Mouse (Mus musculus): ENCODE measurements around the gene Rxfp4. TPM values are rescaled to one million over a fixed set of nuclear protein-coding genes. Genes with fewer than 3 reads are reported as not detected.

Rxfp4 gene
- polyA plus RNA-seq, 1 experiment from 2014 or later, result not detected

DNA sequence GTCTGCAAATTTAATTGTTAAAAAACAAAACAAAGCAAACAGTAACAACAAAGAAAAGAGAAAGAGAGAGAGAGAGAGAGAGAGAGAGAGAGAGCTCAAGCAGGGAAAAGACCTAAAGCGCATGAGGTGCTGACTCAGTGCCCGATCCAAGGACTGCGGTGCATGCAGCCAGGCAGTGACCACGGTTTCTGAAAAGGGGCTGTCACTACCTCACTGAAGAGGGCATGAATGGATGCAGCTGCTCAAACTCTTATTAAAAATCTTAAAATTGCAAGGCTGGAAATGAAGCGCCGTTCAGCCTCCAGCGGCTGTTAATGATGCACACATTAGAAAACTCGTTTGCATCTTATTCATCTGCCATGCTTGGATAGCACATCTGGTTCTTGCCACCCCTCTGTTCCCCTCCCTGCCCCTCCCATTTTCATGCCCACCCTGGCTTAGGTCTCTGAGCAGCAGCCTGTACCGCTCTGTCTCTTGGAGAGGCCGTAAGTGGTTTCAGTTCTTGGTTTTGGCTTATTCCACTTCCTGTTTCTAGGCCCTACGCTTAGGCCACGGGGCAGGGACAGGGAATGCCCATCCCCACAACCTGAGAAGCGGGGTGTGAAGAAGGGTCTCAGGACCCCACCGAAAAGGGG lies 5.0 kb downstream of the Rxfp4 start:
- H3K9ac ChIP-seq (ENCODE audit: low read length), result no peak overlapping the region
- H3K27me3 ChIP-seq (replicated peaks; ENCODE audit: control insufficient read depth, insufficient read depth, low read length), result no peaks in the 10 kb centered on the region
- H3K4me2 ChIP-seq (ENCODE audit: low read length), result no peak overlapping the region
- no peaks in the 10 kb centered on the region for H3K9me3 ChIP-seq (replicated peaks; ENCODE audit: control insufficient read depth, low read length)
- no peak overlapping the region for H3K4me3 ChIP-seq (ENCODE audit: low read depth, low read length)
- 0 out of 2 replicates have a peak overlapping the region, but pooled peaks have one; percentile 27 for H3K27ac ChIP-seq (ENCODE audit: low read depth, low read length)
- 81% methylated on average over 14 of the region's 14 CpGs for WGBS
- peaks cover 62% of the 10 kb centered on the region for H3K36me3 ChIP-seq (ENCODE audit: control insufficient read depth, insufficient read depth, low read length)
- ATAC-seq (peak; percentile 35; the same call in 1 of the 2 replicates), DNase-seq (ENCODE audit: low spot score) (no peak)
- H3K4me1 ChIP-seq (ENCODE audit: control insufficient read depth, insufficient read depth, low read length), result no peaks in the 10 kb centered on the region

DNA sequence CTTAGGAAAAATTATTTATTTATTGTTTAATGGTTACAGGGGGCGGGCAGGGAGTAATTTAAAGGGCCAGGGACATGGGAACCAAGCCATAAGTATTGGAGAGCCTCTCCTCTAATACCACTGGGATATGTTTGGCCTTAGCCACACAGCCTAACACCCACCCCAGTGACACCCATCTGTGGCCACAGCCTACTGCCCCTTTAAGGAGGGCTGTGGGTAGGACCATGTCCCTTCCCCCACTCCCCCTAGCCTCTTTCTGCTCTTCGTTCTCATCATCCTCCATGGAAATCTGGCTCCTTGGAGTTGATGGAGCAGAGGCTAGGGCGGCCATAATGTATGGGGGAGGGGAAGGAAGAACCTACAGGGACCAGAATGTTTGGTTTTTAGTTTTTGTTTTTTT lies 5.9 kb downstream of the Rxfp4 start:
- Histone ChIP-seq H3K9me3 (replicated peaks; ENCODE audit: control insufficient read depth, low read length) (no peaks in the 10 kb centered on the region), H3K27me3 (replicated peaks; ENCODE audit: control insufficient read depth, insufficient read depth, low read length) (no peaks in the 10 kb centered on the region), H3K9ac (ENCODE audit: low read length) (no peak overlapping the region), H3K27ac (ENCODE audit: low read depth, low read length) (no peak overlapping the region), H3K4me1 (ENCODE audit: control insufficient read depth, insufficient read depth, low read length) (no peaks in the 10 kb centered on the region), H3K4me2 (ENCODE audit: low read length) (no peak overlapping the region), H3K4me3 (ENCODE audit: low read depth, low read length) (no peak overlapping the region), H3K36me3 (ENCODE audit: control insufficient read depth, insufficient read depth, low read length) (peaks cover 70% of the 10 kb centered on the region)
- ATAC-seq (no peak), DNase-seq (ENCODE audit: low spot score) (no peak)
- 86% methylated on average over 3 of the region's 3 CpGs for WGBS

DNA sequence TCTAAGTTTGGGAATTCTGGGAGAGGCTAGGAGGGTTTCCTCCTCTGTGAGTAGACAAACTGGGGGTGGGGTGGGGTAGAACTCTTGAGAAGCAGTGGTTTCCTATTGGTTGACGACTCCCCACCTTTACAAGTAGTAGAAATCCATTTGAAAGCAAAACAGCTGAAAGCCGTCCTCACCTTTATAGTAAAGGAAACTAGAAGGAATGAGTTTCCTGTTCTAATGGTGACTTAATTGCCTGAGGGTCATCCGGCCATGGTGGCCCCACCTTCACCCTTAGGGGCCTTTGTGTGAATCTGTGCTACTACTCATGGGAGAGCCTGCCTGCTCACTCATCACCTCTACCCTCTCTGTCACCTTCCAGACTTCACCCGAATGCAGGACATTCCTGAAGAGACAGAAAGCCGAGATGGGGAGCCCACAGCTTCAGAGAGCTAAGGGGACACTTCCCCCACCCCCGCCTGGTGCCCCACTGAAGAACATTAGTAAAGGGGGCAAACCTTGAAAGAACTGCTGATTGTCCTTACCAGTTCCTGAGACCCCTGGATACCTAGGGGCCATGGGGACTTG lies 6.4 kb downstream of the Rxfp4 start:
- Histone ChIP-seq H3K4me1 (ENCODE audit: control insufficient read depth, insufficient read depth, low read length) (no peaks in the 10 kb centered on the region), H3K4me3 (ENCODE audit: low read depth, low read length) (no peak overlapping the region), H3K4me2 (ENCODE audit: low read length) (no peak overlapping the region), H3K9ac (ENCODE audit: low read length) (no peak overlapping the region), H3K27me3 (replicated peaks; ENCODE audit: control insufficient read depth, insufficient read depth, low read length) (no peaks in the 10 kb centered on the region), H3K9me3 (replicated peaks; ENCODE audit: control insufficient read depth, low read length) (no peaks in the 10 kb centered on the region), H3K36me3 (ENCODE audit: control insufficient read depth, insufficient read depth, low read length) (peaks cover 76% of the 10 kb centered on the region), H3K27ac (ENCODE audit: low read depth, low read length) (no peak overlapping the region)
- no peak for ATAC-seq
- 91% methylated on average over 6 of the region's 6 CpGs for WGBS
- no peak for DNase-seq (ENCODE audit: low spot score)

DNA sequence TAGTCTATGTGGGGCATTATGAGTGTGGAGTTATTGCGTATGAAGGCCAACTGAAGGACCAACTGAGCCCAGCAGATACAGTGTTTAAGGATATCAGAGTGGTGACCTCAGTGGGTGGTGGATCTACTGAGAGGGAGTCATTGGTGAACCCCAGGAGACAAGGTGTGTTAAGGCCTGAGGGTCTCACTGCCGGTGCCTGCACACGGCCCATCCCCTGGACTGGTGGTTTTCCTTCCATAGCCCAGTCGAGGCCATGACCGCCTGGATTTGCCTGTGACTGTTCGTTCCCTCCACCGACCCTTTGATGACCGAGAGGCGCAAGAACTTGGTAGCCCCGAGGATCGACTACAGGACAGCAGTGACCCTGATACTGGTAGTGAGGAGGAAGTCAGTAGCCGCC lies 7.0 kb downstream of the Rxfp4 start:
- peaks cover 82% of the 10 kb centered on the region for H3K36me3 ChIP-seq (ENCODE audit: control insufficient read depth, insufficient read depth, low read length)
- 95% methylated on average over 12 of the region's 12 CpGs for WGBS
- H3K4me1 ChIP-seq (ENCODE audit: control insufficient read depth, insufficient read depth, low read length), result no peaks in the 10 kb centered on the region
- no peak overlapping the region for H3K9ac ChIP-seq (ENCODE audit: low read length)
- H3K27ac ChIP-seq (ENCODE audit: low read depth, low read length), result no peak overlapping the region
- ATAC-seq (no peak), DNase-seq (ENCODE audit: low spot score) (no peak)
- no peaks in the 10 kb centered on the region for H3K27me3 ChIP-seq (replicated peaks; ENCODE audit: control insufficient read depth, insufficient read depth, low read length)
- no peaks in the 10 kb centered on the region for H3K9me3 ChIP-seq (replicated peaks; ENCODE audit: control insufficient read depth, low read length)
- H3K4me2 ChIP-seq (ENCODE audit: low read length), result no peak overlapping the region
- H3K4me3 ChIP-seq (ENCODE audit: low read depth, low read length), result no peak overlapping the region

DNA sequence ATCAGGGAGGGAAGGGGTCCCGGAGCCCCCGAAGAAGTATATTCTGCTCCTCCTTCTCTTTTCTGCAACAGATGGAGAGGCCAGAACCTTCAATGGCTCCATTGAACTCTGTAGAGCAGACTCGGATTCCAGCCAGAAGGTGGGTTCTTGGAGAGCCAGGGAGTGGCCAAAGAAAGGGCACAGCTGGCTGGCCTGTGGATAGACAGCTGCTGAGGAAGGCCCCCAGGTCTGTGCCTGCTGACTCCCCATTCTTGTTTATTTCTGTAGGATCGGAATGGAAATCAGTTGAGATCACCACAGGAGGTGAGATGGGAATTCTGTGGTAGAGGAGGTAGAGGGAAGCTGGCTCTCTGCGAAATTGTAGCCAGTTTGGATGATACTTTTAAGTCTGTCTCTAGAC lies 9.9 kb downstream of the Rxfp4 start:
- H3K27ac ChIP-seq (ENCODE audit: low read depth, low read length), result no peak overlapping the region
- no peak overlapping the region for H3K9ac ChIP-seq (ENCODE audit: low read length)
- ATAC-seq (no peak), DNase-seq (ENCODE audit: low spot score) (no peak)
- H3K9me3 ChIP-seq (replicated peaks; ENCODE audit: control insufficient read depth, low read length), result no peaks in the 10 kb centered on the region
- no peaks in the 10 kb centered on the region for H3K27me3 ChIP-seq (replicated peaks; ENCODE audit: control insufficient read depth, insufficient read depth, low read length)
- H3K4me2 ChIP-seq (ENCODE audit: low read length), result no peak overlapping the region
- no peaks in the 10 kb centered on the region for H3K4me1 ChIP-seq (ENCODE audit: control insufficient read depth, insufficient read depth, low read length)
- no peak overlapping the region for H3K4me3 ChIP-seq (ENCODE audit: low read depth, low read length)
- 86% methylated on average over 5 of the region's 5 CpGs for WGBS
- peaks cover 99% of the 10 kb centered on the region for H3K36me3 ChIP-seq (ENCODE audit: control insufficient read depth, insufficient read depth, low read length)

DNA sequence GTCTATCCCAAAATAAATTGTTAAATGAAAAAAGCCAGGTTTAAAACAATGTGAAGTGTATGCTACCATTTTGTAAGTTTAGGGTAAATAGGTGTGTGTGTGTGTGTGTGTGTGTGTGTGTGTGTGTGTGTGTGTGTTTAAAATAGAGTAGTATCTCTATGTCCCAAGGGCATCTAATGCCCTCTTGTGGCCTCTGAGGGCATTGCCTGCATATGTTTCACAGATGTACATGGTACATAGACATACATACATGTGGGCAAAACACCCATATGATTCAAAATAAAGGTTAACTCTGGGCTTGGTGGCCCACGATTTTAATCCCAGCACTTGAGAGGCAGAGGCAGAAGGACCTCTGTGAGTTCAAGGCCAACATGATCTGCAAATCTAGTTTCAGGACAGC lies 12.3 kb downstream of the Rxfp4 start:
- Histone ChIP-seq H3K4me1 (ENCODE audit: control insufficient read depth, insufficient read depth, low read length) (no peaks in the 10 kb centered on the region), H3K27ac (ENCODE audit: low read depth, low read length) (no peak overlapping the region), H3K27me3 (replicated peaks; ENCODE audit: control insufficient read depth, insufficient read depth, low read length) (no peaks in the 10 kb centered on the region), H3K9me3 (replicated peaks; ENCODE audit: control insufficient read depth, low read length) (no peaks in the 10 kb centered on the region), H3K9ac (ENCODE audit: low read length) (no peak overlapping the region), H3K4me2 (ENCODE audit: low read length) (no peak overlapping the region), H3K4me3 (ENCODE audit: low read depth, low read length) (no peak overlapping the region), H3K36me3 (ENCODE audit: control insufficient read depth, insufficient read depth, low read length) (peaks cover 98% of the 10 kb centered on the region)
- peak; percentile 46; the same call in 1 of the 2 replicates for ATAC-seq
- DNase-seq (ENCODE audit: low spot score), result peak; percentile 79
- WGBS, result 94% methylated on average over 1 of the region's 1 CpGs

GRCm38 (mm10) chr3:88639239-88639638 lies 13.7 kb downstream of the Rxfp4 start:
- Histone ChIP-seq H3K4me1 (ENCODE audit: control insufficient read depth, insufficient read depth, low read length) (no peaks in the 10 kb centered on the region), H3K9ac (ENCODE audit: low read length) (no peak overlapping the region), H3K4me3 (ENCODE audit: low read depth, low read length) (no peak overlapping the region), H3K27me3 (replicated peaks; ENCODE audit: control insufficient read depth, insufficient read depth, low read length) (no peaks in the 10 kb centered on the region), H3K36me3 (ENCODE audit: control insufficient read depth, insufficient read depth, low read length) (peaks cover 98% of the 10 kb centered on the region), H3K9me3 (replicated peaks; ENCODE audit: control insufficient read depth, low read length) (no peaks in the 10 kb centered on the region), H3K27ac (ENCODE audit: low read depth, low read length) (no peak overlapping the region), H3K4me2 (ENCODE audit: low read length) (no peak overlapping the region)
- ATAC-seq (no peak), DNase-seq (ENCODE audit: low spot score) (no peak)
- WGBS, result 95% methylated on average over 12 of the region's 12 CpGs

DNA sequence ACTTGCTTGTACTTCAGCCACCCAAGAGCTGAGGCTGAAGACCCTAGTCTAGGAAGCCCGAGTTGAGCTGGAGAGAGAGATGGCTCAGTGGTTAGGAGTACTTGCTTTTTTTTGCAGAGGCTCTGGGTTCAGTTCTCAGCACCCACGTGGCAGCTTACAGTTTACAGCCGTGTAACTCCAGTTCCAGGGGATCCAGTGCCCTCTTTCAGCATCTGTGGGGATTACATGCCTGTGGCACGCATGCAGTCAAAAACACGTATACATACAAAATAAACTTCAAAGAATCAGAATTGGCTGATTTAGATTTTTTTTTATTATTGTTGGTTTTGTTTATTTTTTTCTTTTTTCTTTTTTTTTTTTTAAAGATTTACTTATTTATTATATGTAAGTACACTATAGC lies 15.8 kb downstream of the Rxfp4 start:
- H3K27me3 ChIP-seq (replicated peaks; ENCODE audit: control insufficient read depth, insufficient read depth, low read length), result no peaks in the 10 kb centered on the region
- no peak overlapping the region for H3K4me3 ChIP-seq (ENCODE audit: low read depth, low read length)
- no peak overlapping the region for H3K4me2 ChIP-seq (ENCODE audit: low read length)
- ATAC-seq (no peak), DNase-seq (ENCODE audit: low spot score) (no peak)
- no peaks in the 10 kb centered on the region for H3K4me1 ChIP-seq (ENCODE audit: control insufficient read depth, insufficient read depth, low read length)
- H3K9ac ChIP-seq (ENCODE audit: low read length), result no peak overlapping the region
- no peaks in the 10 kb centered on the region for H3K9me3 ChIP-seq (replicated peaks; ENCODE audit: control insufficient read depth, low read length)
- H3K36me3 ChIP-seq (ENCODE audit: control insufficient read depth, insufficient read depth, low read length), result peaks cover 98% of the 10 kb centered on the region
- no peak overlapping the region for H3K27ac ChIP-seq (ENCODE audit: low read depth, low read length)
- WGBS, result 98% methylated on average over 5 of the region's 5 CpGs

DNA sequence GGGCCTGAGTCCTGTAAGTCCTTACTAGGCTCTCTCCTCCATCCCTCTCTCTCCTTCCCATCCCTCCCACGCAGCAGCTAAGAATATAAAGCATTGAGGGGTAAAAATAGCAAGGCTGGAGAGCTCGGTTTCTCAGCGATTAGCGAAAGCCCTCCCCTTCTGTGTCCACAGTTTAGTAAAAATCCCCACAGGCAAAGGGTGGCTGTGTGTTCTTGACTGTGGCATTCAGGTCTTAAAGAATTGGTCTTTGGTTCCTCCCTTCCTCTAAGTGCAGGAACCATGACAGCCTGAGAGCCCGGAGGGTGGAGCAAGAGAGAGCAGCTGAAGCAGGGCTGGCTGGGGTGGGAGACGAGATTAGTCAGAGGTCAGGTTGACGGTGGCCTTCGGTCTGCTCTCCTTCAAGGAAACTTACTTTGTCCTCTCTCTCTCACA lies 16.4 kb downstream of the Rxfp4 start:
- Histone ChIP-seq H3K27me3 (replicated peaks; ENCODE audit: control insufficient read depth, insufficient read depth, low read length) (no peaks in the 10 kb centered on the region), H3K4me1 (ENCODE audit: control insufficient read depth, insufficient read depth, low read length) (no peaks in the 10 kb centered on the region), H3K27ac (ENCODE audit: low read depth, low read length) (no peak overlapping the region), H3K4me3 (ENCODE audit: low read depth, low read length) (no peak overlapping the region), H3K9ac (ENCODE audit: low read length) (no peak overlapping the region), H3K4me2 (ENCODE audit: low read length) (no peak overlapping the region), H3K36me3 (ENCODE audit: control insufficient read depth, insufficient read depth, low read length) (peaks cover 98% of the 10 kb centered on the region), H3K9me3 (replicated peaks; ENCODE audit: control insufficient read depth, low read length) (no peaks in the 10 kb centered on the region)
- ATAC-seq (no peak), DNase-seq (ENCODE audit: low spot score) (no peak)
- WGBS, result 90% methylated on average over 8 of the region's 8 CpGs

Measured in forebrain, embryonic 14.5 days (tissue).